Mouse (Mus musculus) spleen, adult 18-20 months (tissue): ENCODE measurements at regions not wholly inside any gene's neighbourhood (a gene's known extent, or its start where the extent isn't known, plus 50 kb on each side); places are given as distances from the start of the nearest gene placed in this dataset.

Experiments used
- DNase-seq, 2 experiments: peaks; one replicate each; pipeline ENCODE4 v3.0.0; 2022; ENCODE audit warnings: mixed read lengths in 2 of 2

- no peak for DNase-seq
Measured at GRCm38 (mm10) chr13:59227523-59228058, 357.4 kb downstream of the Agtpbp1 start.

DNA sequence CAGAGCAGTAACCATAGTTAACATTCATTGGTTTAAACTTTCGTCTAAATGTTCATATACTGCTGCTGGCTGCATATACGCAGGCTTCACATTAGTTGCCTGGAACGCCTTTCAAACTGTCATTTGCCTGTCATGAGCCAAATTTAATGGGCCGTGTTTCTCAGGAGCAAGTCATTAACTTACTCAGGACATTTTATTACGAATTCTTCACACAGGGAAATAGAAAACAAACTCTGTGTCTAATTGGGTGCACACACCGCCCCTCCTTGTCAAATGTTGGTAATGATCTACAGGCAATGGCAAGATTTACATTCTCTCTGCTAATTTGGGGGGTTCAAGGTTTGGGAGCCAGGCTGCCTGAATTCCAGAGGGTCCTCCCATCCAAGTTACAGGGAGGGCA lies 364.4 kb downstream of the Agtpbp1 start:
- DNase-seq: no peak

- DNase-seq: peak in 1 of 2 experiments; percentile 3
Measured at GRCm38 (mm10) chr13:59220156-59220555, 364.9 kb downstream of the Agtpbp1 start.

GRCm38 (mm10) chr13:59216686-59217298 lies 368.2 kb downstream of the Agtpbp1 start:
- no peak for DNase-seq

GRCm38 (mm10) chr13:59212296-59212701 lies 372.7 kb downstream of the Agtpbp1 start:
- DNase-seq: no peak

DNA sequence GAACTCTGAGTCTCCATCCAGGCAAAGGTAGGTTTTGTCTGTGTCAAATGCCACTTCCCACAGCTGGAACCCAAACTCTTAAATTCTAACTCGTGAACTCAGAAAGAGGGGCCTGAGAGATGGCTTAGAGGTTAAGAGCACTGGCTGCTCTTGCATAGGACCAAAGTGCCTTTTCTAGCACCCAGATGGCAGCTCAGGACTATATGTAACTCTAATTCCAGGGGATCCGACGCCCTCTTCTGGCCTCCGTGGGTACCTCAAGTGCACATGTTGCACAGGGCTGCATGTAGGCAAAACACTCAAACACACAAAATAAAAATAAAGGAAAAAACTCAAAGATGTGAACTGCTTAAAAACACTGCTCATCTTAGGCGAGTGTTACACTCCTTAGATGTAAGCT lies 374.2 kb downstream of the Agtpbp1 start:
- no peak for DNase-seq

- DNase-seq: no peak
Measured at GRCm38 (mm10) chr13:59206186-59206585, 378.8 kb downstream of the Agtpbp1 start.

DNA sequence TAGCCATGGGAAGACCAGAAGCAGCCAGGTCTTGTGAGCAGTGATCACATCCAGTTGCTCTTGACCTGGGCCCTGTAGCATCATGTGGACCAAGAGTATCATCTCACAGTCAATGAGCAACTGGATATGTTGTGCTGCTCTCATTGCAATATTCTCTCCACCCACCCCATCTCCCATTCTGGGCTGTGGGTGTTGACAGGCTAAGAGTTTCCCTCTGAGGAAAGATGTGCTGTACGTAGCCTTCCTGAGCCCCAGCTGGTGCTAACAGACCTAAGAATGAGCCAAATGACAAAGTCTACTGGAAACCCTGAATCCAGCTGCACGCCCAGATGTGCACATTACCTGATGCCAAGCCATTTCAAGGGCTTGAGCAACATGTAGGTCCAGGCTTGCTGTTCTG lies 380.5 kb downstream of the Agtpbp1 start:
- no peak for DNase-seq

GRCm38 (mm10) chr13:59196311-59196710 lies 388.7 kb downstream of the Agtpbp1 start:
- DNase-seq: no peak

DNA sequence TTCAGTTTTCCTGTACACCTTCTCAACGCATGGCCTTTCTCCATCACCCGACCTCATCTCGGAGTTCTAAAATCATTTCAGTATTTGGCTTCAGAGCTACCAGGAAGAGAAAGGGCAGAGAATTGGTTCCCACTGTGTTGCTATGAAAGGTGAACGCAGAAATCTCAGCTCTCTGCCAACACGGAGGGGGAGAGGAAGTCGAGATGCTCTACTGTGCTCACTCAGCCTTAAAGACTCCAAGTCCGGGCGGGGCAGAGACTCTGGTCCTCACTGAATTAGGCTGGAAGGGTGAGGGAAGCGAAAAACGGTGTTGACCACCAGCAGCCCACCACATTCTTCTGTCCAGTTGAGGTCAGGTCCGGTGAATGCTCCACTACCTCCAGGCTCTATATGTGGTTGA lies 382.1 kb downstream of the Ntrk2 start:
- no peak for DNase-seq
